Mouse (Mus musculus): Measurements from ENCODE around the gene Hepacam2.
"Not testable (repeated sequence)": the region's sequence is repeated elsewhere in the genome, so short reads cannot be mapped to it uniquely, and the experiment has no call there.

The Hepacam2 gene

GRCm38 (mm10) chr6:3463026-3463425 lies 35.1 kb downstream of the Hepacam2 start:
- DNase-seq, result no peak

GRCm38 (mm10) chr6:3455944-3456536 lies 42.1 kb downstream of the Hepacam2 start:
- peak; percentile 18 to 49 for DNase-seq

- DNase-seq, result peak; percentile 37 to 58
These were observed 43.7 kb downstream of the Hepacam2 start for GRCm38 (mm10) chr6:3454421-3454820.

DNA sequence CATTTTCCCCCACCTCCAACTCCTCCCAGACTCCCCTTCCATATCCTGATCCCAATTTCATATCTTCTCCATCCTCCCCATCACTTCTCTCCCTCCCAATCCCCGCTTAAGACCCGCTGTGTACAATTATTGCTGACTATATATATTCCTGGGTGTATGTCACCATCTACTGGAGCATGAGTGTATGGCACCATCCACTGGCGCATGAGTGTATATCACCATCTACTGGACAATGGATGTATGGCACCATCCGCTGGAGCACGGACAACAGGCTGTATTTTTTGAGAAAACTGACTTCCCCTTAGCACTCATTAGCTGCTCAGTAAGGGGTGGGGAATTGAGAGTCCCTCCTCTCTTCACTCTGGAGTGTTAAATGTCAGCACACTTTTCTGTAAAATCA lies 50.7 kb downstream of the Hepacam2 start:
- DNase-seq, result peak; percentile 78 to 80

GRCm38 (mm10) chr6:3443905-3444304 lies 54.2 kb downstream of the Hepacam2 start:
- DNase-seq, result peak in 1 of 2 experiments; percentile 17

DNA sequence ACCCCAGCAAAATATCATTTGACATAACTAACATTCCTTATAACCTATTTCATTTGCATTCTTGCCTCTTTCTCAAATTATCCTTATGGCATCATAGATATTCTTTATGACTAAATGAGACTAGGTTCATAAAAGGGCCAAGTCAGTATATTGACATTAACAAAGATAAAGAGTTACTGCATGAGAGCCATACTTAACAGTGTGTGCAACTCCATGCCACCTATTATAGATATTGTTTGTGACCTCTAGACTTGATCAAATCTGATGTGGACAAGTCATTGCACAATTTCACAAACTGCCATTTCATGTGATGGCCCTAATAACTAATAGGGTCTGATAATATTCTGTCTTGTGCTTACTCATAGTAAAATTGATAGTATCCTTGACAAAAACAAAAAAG lies 62.0 kb downstream of the Hepacam2 start:
- DNase-seq, result no peak

GRCm38 (mm10) chr6:3430976-3431375 lies 67.1 kb downstream of the Hepacam2 start:
- not testable (repeated sequence) for DNase-seq

DNA sequence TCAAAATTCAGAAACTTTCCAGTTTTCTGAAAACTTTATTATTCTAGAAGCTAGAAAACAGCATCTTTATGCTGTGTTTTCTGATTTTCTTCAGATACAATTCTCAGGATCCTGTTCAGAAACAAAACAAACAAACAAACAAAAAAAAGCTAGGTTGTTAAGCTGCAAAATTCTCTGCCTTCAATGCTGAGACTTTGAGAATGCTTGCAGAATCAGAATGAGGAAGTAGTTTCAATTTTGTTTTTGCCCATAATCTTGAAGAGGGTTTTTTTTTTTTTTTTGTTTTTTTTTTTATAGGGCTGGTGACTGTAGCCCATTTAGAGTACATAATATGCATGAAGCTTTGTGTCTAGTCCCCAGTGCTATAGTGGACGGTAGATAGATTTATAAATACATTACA lies 71.1 kb downstream of the Hepacam2 start:
- DNase-seq, result no peak

DNA sequence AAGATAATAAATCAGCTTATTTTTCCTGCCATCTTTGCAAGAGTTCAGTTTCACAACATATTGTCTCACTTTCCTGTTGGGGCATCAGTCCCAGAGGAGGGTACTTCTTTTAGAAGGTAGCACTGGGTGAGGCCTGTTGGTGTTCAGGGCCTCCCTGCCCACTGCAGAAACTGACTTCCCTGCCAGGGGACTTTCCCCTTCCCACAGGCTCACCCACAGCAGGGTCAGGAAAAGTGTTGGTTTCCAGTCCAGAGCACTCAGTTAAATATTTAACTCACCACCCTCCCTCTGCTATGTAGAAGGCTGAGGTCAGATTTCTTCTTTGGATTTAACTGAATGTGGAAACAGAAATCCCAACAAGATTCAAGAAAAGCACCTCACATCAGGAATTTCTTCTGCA lies 72.8 kb downstream of the Hepacam2 start:
- DNase-seq, result not testable (repeated sequence)

- not testable (repeated sequence) for DNase-seq
These were observed 73.4 kb downstream of the Hepacam2 start for GRCm38 (mm10) chr6:3424613-3425277.

Data from cerebellum, postnatal 14 days (tissue).